Mouse (Mus musculus) G1E (cell line): ENCODE measurements around the gene Nepn. TPM values are rescaled to one million over a fixed set of nuclear protein-coding genes. Genes with fewer than 3 reads are reported as not detected.

Experiments
- ATAC-seq: 2 replicates; pipeline ENCODE4 v1.8.0; 2016; ENCODE audit warnings: mild to moderate bottlenecking; ENCODE audit not compliant: insufficient number of reproducible peaks, poor library complexity, low FRiP score, severe bottlenecking; ENCODE audit errors: extremely low read depth
- DNase-seq: peaks from one replicate; pipeline ENCODE4 v3.0.0; 2012; ENCODE audit warnings: low spot score
- H3K27me3 ChIP-seq: 2 replicates; pipeline ENCODE4 v1.6.1; 2012; ENCODE audit warnings: mild to moderate bottlenecking, low read length, inconsistent platforms; ENCODE audit not compliant: insufficient read depth
- H3K36me3 ChIP-seq: replicated peaks from 2 replicates; pipeline ENCODE3; 2012; ENCODE audit warnings: mild to moderate bottlenecking, inconsistent platforms
- H3K4me1 ChIP-seq: 2 replicates; pipeline ENCODE4 v1.6.1; 2012; ENCODE audit warnings: low read depth, low read length, inconsistent platforms, mixed read lengths; ENCODE audit not compliant: insufficient read depth
- H3K4me3 ChIP-seq: 2 replicates; pipeline ENCODE4 v1.5.1; 2012; ENCODE audit warnings: low read depth, mild to moderate bottlenecking, inconsistent platforms, low read length, moderate library complexity, mixed read lengths
- H3K9me3 ChIP-seq: replicated peaks from 2 replicates; pipeline ENCODE4 v1.6.1; 2012; ENCODE audit warnings: inconsistent platforms
- CTCF ChIP-seq: IDR thresholded peaks from 2 replicates; pipeline ENCODE4 v1.5.1; 2012; ENCODE audit warnings: low read depth, low read length, inconsistent platforms, mixed read lengths
- GATA1 ChIP-seq: IDR thresholded peaks from 2 replicates; pipeline ENCODE4 v1.6.1; 2012; ENCODE audit warnings: borderline replicate concordance, low read length, inconsistent platforms, mixed read lengths
- GATA2 ChIP-seq: IDR thresholded peaks from 2 replicates; pipeline ENCODE4 v1.6.1; 2012; ENCODE audit warnings: low read depth, low read length, inconsistent platforms, borderline replicate concordance
- POLR2AphosphoS5 ChIP-seq: IDR thresholded peaks from 2 replicates; pipeline ENCODE4 v1.6.1; 2012; ENCODE audit warnings: low read depth, low read length, inconsistent platforms; ENCODE audit not compliant: insufficient replicate concordance
- TAL1 ChIP-seq: conservative IDR thresholded peaks from 2 replicates; pipeline ENCODE4 v1.6.1; 2012; ENCODE audit warnings: low read depth, low read length, inconsistent platforms, mixed read lengths
- polyA plus RNA-seq: library from polyadenylated mRNA; stranded (reverse); fragments of >175 nt; gene quantifications from 2 replicates; pipeline ENCODE4 v1.2.3, GENCODE M21; 2012
- total RNA-seq, 2 experiments: library from RNA; stranded (forward) in 1 of 2; stranded (reverse) in 1 of 2; fragments of 200-1000 nt in 1 of 2; fragments of >200 nt in 1 of 2; fragmentation: Nextera tagmentation in 1 of 2; gene quantifications; 2 replicates each; pipeline ENCODE4 v1.2.3; 2014 to 2017

The Nepn gene
- total and polyA plus RNA-seq, 3 experiments, result not detected

DNA sequence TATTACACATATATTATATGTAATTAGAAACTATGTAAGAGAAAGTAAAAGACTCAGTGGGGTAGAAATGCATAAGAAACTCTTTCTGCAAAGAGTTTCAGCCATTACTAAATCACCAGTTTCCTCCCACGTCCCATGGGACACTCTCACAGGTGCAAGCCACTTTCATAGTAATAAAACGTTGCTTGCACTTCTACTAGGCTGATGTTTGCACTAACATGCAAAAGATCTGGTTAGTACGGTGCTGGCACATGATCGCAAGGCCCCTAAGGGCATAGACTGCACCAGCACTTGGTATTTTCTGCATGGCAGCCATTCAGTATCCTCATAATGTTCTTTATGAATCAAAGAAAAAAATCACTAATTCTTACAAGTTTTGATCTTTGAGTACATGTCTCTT lies 14.9 kb upstream of the Nepn start:
- ATAC-seq (no peak), DNase-seq (no peak)
- Histone ChIP-seq H3K27me3 (no peaks in the 10 kb centered on the region), H3K4me3 (no peak overlapping the region), H3K4me1 (no peaks in the 10 kb centered on the region), H3K9me3 (no peaks in the 10 kb centered on the region), H3K36me3 (peaks cover 2% of the 10 kb centered on the region)
- no peak for TF ChIP-seq TAL1
- no peak for TF ChIP-seq GATA2
- no peak for TF ChIP-seq POLR2AphosphoS5
- no peak for TF ChIP-seq GATA1
- no peak for TF ChIP-seq CTCF

DNA sequence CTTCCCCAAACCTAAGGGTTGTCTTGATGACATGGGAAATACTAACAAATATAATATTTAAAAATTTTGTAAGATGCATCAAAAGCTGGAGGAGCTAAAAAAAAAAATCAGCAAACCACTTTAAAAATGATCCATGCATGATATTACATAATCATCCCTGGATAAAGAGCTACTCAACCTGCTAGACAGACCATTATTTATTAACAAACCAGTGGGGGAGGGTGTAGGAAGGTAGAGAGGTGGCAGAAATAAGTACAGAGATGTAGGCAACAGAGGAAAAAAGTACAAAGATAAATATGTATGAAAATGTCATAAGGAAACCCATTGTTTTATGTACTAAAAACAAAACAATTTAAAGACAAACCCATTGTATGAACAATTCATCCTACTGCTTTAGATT lies 14.1 kb upstream of the Nepn start:
- Histone ChIP-seq H3K27me3 (no peaks in the 10 kb centered on the region), H3K4me3 (no peak overlapping the region), H3K36me3 (peaks cover 2% of the 10 kb centered on the region), H3K4me1 (no peaks in the 10 kb centered on the region), H3K9me3 (no peaks in the 10 kb centered on the region)
- ATAC-seq (no peak), DNase-seq (no peak)
- TF ChIP-seq CTCF, result no peak
- no peak for TF ChIP-seq GATA2
- TF ChIP-seq POLR2AphosphoS5, result no peak
- no peak for TF ChIP-seq TAL1
- no peak for TF ChIP-seq GATA1

DNA sequence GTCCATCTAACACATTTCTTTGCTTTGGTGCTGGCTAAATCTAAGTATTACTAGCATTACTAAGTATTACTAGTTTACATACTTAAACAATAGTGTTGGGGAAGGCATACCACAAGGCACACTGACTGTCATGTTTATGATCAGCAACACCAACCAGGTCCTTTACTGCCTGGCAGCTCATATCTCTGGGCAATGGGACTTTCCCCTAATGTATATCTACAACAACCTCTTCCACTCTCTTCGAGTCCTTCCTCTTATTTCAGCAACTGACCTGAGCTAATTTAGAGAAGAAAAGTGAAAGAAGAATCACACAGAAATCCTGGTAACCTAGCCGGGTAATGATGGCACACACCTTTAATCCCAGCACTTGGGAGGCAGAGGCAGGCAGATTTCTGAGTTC lies 12.3 kb upstream of the Nepn start:
- TF ChIP-seq POLR2AphosphoS5 (no peak), CTCF (no peak), GATA1 (no peak), GATA2 (no peak), TAL1 (no peak)
- no peak for DNase-seq
- H3K27me3 ChIP-seq, result no peaks in the 10 kb centered on the region
- H3K36me3 ChIP-seq, result peaks cover 2% of the 10 kb centered on the region
- ATAC-seq, result no peak
- H3K9me3 ChIP-seq, result no peaks in the 10 kb centered on the region
- no peaks in the 10 kb centered on the region for H3K4me1 ChIP-seq
- H3K4me3 ChIP-seq, result no peak overlapping the region

DNA sequence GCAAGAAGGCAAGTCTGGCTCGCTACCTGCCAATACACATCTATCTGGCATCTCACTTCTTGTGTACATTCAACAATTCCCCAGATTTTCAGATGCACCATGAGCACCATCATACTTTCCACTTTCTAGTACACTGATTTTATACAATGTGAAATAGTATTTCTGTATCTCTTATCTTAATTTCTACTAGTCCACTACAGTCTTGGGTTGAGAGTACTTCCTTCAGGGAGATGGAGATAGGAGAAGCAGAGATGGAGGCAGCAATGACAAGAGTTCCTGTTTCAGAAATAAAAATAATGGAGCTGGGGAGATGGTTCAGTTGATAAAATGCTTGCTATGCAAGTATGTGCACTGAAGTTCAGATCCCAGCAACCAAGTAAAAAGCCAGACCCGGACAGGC lies 11.0 kb upstream of the Nepn start:
- no peaks in the 10 kb centered on the region for H3K9me3 ChIP-seq
- H3K36me3 ChIP-seq, result peaks cover 2% of the 10 kb centered on the region
- no peak for TF ChIP-seq TAL1
- TF ChIP-seq POLR2AphosphoS5, result no peak
- no peak for TF ChIP-seq CTCF
- no peak for TF ChIP-seq GATA2
- no peak for TF ChIP-seq GATA1
- DNase-seq (no peak), ATAC-seq (no peak)
- no peak overlapping the region for H3K4me3 ChIP-seq
- no peaks in the 10 kb centered on the region for H3K27me3 ChIP-seq
- 0 out of 2 replicates have a peak, but pooled peaks cover under 1% of the 10 kb centered on the region for H3K4me1 ChIP-seq

DNA sequence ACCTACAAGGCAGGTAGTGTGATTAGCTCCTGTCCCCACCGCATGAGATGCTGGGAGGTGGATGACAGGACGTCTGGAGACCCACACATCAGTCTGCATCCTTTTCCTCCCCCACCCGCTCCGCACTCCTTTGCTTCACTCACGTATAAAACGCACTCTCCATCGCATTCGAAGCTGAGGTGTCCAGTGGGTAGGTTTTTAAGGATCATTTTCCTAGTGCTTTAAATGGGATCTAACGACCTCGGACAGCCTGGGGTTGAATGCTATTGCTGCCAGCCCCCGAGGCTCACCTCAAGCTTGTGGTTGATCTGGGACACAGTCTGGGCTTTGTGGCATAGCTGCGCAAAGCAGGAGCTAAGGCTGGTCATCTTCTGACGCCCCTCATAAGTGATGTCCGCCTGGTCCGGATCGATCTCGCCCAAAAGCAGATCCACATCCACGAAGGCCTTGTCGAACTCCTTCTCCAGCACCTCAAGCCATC lies 7.4 kb upstream of the Nepn start:
- Histone ChIP-seq H3K36me3 (no peaks in the 10 kb centered on the region), H3K27me3 (no peaks in the 10 kb centered on the region), H3K9me3 (no peaks in the 10 kb centered on the region), H3K4me3 (peak overlapping the region; percentile 77), H3K4me1 (peaks cover 7% of the 10 kb centered on the region; the same call in 1 of the 2 replicates)
- DNase-seq (no peak), ATAC-seq (no peak)
- TF ChIP-seq GATA1 (no peak), GATA2 (no peak), TAL1 (no peak), CTCF (no peak), POLR2AphosphoS5 (no peak)

DNA sequence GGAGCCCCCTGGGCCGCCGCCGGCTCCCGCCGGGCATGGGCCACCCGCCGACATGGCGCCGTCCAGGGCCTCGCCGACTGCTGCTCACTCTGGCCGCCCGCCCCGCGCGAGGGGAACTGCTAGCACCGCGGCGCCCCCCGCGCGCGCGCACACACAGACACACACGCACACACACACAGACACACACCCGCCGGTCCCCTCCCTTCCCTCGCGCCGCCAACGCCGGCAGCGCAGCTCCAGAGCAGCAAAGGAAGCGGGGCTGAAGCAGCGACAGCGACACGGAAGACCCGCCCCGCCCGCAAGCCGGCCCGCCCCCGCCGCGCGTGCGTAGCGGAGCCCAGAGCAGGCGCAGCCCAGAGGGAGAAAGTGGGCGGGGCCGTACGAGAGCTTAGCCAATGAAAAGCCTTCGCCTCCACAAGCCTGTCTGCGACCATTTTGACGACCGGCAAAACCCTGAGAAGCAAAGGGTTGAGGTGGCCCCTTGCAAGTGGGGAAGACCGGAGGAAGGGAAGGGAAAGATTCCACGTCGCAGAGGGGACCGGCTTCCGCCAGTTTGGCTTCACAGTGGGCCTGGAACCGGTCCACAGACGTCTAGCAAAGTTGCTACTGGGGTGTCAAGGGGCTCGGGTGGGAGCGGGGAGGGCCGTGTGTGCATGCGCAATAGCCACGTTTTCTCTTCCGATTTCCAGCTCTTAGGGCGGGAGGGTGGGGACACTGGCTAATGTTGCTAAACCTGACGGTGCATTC lies 6.8 kb upstream of the Nepn start, which contains the start of gene Gopc:
Gopc (minus strand) TSS at position 280 of the 747 bp plus-strand sequence.
- peak within 1 kb of the TSS; percentile 77 for H3K4me3 ChIP-seq
- H3K4me1 ChIP-seq, result peaks cover 7% of the 10 kb centered on the region; the same call in 1 of the 2 replicates
- TF ChIP-seq POLR2AphosphoS5, result no peak
- TF ChIP-seq GATA1, result no peak
- no peak for TF ChIP-seq GATA2
- TF ChIP-seq TAL1, result no peak
- TF ChIP-seq CTCF, result no peak
- no peaks in the 10 kb centered on the region for H3K27me3 ChIP-seq
- ATAC-seq (peak; percentile 90), DNase-seq (peak; percentile 60)
- H3K9me3 ChIP-seq, result no peaks in the 10 kb centered on the region
- H3K36me3 ChIP-seq, result no peaks in the 10 kb centered on the region
